Mouse (Mus musculus) forebrain, embryonic 11.5 days (tissue): ENCODE results near the gene Cd40. TPM values are rescaled to one million over a fixed set of nuclear protein-coding genes. Genes with fewer than 3 reads are reported as not detected.

Experiments used
- ATAC-seq: fragments of 200-750 bp; cut with Nextera tagmentation; replicated peaks from 2 replicates; pipeline ENCODE4 v1.8.0; 2017; ENCODE audit warnings: moderate TSS enrichment; ENCODE audit not compliant: low FRiP score
- DNase-seq: peaks from one replicate; pipeline ENCODE4 v3.0.0-alpha.2; 2017; ENCODE audit warnings: low spot score
- H3K27ac ChIP-seq: fragments of 300-500 bp; sonication (generic); 2 replicates; pipeline ENCODE4 v1.5.1; 2014; ENCODE audit warnings: low read depth, low read length
- H3K27me3 ChIP-seq: fragments of 300-500 bp; sonication (generic); 2 replicates; pipeline ENCODE4 v1.6.1; 2014; ENCODE audit warnings: mild to moderate bottlenecking, low read length, mixed read lengths; ENCODE audit not compliant: control insufficient read depth, insufficient read depth
- H3K36me3 ChIP-seq: fragments of 300-500 bp; sonication (generic); 2 replicates; pipeline ENCODE4 v1.6.1; 2014; ENCODE audit warnings: mild to moderate bottlenecking, low read length, moderate library complexity, mixed read lengths; ENCODE audit not compliant: control insufficient read depth, insufficient read depth
- H3K4me1 ChIP-seq: fragments of 300-500 bp; sonication (generic); replicated peaks from 2 replicates; pipeline ENCODE4 v1.6.1; 2014; ENCODE audit warnings: low read length, mixed read lengths; ENCODE audit not compliant: control insufficient read depth, insufficient read depth
- H3K4me2 ChIP-seq: fragments of 300-500 bp; sonication (generic); 2 replicates; pipeline ENCODE4 v1.6.1; 2014; ENCODE audit warnings: low read depth, mild to moderate bottlenecking, low read length, moderate library complexity, mixed read lengths; ENCODE audit not compliant: severe bottlenecking
- H3K4me3 ChIP-seq: fragments of 300-500 bp; sonication (generic); 2 replicates; pipeline ENCODE4 v1.5.1; 2014; ENCODE audit warnings: low read depth, low read length
- H3K9ac ChIP-seq: fragments of 300-500 bp; sonication (generic); 2 replicates; pipeline ENCODE4 v1.6.1; 2014; ENCODE audit warnings: low read length
- H3K9me3 ChIP-seq: fragments of 300-500 bp; sonication (generic); 2 replicates; pipeline ENCODE4 v1.6.1; 2016; ENCODE audit warnings: low read length, mixed read lengths; ENCODE audit not compliant: control insufficient read depth
- WGBS: fragments of 180-500 bp; shearing (Covaris S2); extraction: QIAGEN DNeasy Blood & Tissue Kit; methylation state at CpG from one replicate; pipeline ENCODE4 v1.1.7; 2014; 5-methylcytosine and 5-hydroxymethylcytosine counted together
- polyA plus RNA-seq: library from polyadenylated mRNA; unstranded; fragments of >200 nt; fragmentation: Nextera tagmentation; extraction: Ambion mirVana; gene quantifications from 2 replicates; pipeline ENCODE4 v1.2.1, GENCODE M21; 2014

Cd40 gene
- polyA plus RNA-seq, 1 experiment from 2014 or later = 4.2 TPM

DNA sequence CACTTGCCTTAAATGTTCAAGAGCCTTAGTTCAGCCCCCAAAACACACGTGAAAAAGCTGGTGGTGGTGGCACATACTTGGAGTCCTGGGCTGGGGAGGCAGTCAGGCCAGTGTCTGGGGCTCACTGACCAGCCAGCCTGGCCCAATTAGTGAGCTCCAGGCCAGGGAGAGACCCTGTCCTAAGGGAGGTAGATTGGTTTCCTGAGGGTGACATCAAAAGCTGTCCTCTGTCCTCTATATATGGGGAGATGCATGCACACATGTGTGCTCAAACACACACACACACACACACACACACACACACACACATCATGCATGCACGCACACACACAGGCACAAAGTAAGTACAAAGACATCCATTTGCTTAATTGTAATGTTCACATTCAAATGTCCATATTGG is 11.7 kb upstream of the Cd40 start:
- 0 out of 2 replicates have a peak, but pooled peaks cover 3% of the 10 kb centered on the region for H3K4me1 ChIP-seq
- no peak overlapping the region for H3K4me3 ChIP-seq
- H3K27ac ChIP-seq = no peak overlapping the region
- H3K27me3 ChIP-seq = no peaks in the 10 kb centered on the region
- H3K9me3 ChIP-seq = no peaks in the 10 kb centered on the region
- DNase-seq (peak; percentile 46), ATAC-seq (no peak; the same call in 1 of the 2 replicates)
- H3K4me2 ChIP-seq = no peak overlapping the region
- no peaks in the 10 kb centered on the region for H3K36me3 ChIP-seq
- 54% methylated on average over 2 of the region's 2 CpGs for WGBS
- H3K9ac ChIP-seq = no peak overlapping the region

DNA sequence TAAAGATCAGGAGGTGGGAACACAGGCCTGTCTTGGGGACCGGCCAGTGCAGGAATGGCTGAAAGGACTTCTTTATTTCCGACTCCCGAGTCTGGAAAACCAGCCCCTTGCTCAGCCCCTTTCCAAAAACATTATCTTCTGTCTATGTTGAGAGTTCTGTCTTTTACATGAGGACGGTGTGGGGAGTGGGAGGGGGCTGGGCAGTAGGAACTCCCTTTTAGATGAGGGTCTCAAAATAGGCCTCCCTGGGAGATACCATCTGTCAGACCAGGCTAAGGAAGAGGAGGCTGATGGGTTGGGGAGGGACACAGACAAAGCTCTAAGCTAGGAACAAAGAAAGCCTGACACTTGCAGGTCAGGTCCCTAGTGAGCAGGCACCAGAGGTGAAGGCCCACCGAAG is 6.4 kb upstream of the Cd40 start:
- H3K27me3 ChIP-seq = no peaks in the 10 kb centered on the region
- H3K4me2 ChIP-seq = no peak overlapping the region
- no peak overlapping the region for H3K27ac ChIP-seq
- DNase-seq (no peak), ATAC-seq (no peak)
- H3K4me1 ChIP-seq = peaks cover 4% of the 10 kb centered on the region; the same call in 1 of the 2 replicates
- no peaks in the 10 kb centered on the region for H3K36me3 ChIP-seq
- no peak overlapping the region for H3K9ac ChIP-seq
- H3K4me3 ChIP-seq = no peak overlapping the region
- H3K9me3 ChIP-seq = no peaks in the 10 kb centered on the region
- WGBS = 69% methylated on average over 5 of the region's 5 CpGs

DNA sequence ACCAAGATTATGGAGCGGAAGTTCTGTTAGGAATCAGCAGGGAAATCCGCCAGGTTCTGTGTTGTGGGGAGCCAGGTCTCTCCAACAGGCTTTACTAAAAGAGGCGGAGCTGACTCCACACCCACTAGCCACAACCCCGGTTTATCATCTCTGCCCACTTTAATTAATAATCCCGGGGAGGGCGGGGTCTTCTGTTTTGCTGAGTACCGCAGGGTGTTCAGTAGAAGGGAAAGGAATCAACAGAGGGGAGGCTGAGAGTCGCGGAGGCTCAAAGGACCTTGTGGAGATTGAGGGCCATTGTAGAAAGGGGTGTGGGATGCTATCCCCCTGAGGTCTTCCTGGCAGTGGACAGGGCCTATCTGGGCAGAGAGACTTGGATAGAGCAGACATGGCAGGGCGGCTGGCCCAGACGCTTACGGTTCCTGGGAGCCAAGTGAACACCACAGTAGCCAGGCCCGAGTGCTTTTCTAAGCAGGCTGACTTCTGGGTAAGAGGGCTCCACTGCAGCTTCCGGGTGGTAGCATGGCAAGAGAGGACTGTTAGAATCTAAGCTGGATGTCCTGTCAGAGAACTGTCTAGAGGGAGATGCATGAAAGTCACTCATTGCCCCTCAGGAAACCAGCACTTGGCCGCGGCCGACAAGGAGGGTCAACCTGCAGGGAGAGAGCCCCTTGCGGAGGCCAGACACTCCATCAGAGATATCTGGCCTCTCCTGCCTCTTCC is 4.4 kb upstream of the Cd40 start:
- no peak overlapping the region for H3K9ac ChIP-seq
- H3K4me1 ChIP-seq = peaks cover 8% of the 10 kb centered on the region
- H3K4me2 ChIP-seq = no peak overlapping the region
- ATAC-seq = no peak
- 68% methylated on average over 18 of the region's 18 CpGs for WGBS
- H3K9me3 ChIP-seq = no peaks in the 10 kb centered on the region
- H3K27me3 ChIP-seq = peaks cover 2% of the 10 kb centered on the region; the same call in 1 of the 2 replicates
- no peak overlapping the region for H3K4me3 ChIP-seq
- no peak overlapping the region for H3K27ac ChIP-seq
- DNase-seq = peak; percentile 47
- no peaks in the 10 kb centered on the region for H3K36me3 ChIP-seq

DNA sequence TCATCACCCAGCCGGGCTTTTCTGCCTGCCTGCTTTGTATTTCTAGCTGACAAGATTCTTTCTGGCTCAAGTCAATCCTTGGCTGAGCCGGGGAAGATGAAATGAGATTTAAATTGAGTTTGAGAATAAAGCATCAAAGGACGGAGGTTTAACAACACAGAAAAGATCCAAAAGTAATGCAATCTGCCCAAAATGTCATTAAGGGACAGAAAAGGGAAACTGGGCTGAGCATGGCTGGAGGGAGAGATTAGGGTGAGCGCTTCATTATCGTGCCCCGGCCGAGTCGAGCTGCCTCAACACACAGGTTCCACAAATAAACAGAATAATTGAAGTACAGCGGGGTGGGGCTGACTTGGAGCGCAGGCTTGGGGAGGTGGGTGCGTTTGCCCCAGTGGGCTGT is 3.9 kb upstream of the Cd40 start:
- Histone ChIP-seq H3K4me2 (no peak overlapping the region), H3K27me3 (peaks cover 6% of the 10 kb centered on the region), H3K36me3 (no peaks in the 10 kb centered on the region), H3K9me3 (no peaks in the 10 kb centered on the region), H3K9ac (no peak overlapping the region), H3K27ac (no peak overlapping the region), H3K4me3 (no peak overlapping the region), H3K4me1 (peaks cover 8% of the 10 kb centered on the region)
- 21% methylated on average over 11 of the region's 11 CpGs for WGBS
- ATAC-seq (no peak), DNase-seq (no peak)

DNA sequence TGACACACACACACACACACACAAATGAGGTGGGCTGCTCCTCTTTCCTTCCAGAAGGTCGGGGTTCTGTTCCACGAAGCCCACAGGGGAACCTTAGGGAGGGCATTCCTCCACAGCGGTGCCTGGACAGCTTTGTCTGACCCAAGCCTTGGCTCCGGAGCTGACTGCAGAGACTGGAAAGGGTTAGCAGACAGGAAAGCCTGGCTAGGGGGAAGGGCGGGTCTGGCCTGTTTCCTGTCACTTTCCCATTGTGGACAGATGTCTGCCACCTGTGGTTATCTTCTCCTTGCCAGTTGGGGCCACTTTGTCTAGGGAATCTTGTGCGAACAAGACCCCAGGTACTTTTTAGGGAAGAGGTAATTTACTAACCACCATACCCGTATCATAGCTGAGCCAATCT is 478 bp downstream of the Cd40 start:
- no peak for ATAC-seq
- Histone ChIP-seq H3K27me3 (peaks cover 7% of the 10 kb centered on the region), H3K27ac (no peak overlapping the region), H3K4me1 (peaks cover 8% of the 10 kb centered on the region), H3K36me3 (no peaks in the 10 kb centered on the region), H3K4me2 (peak overlapping the region; percentile 37), H3K9me3 (no peaks in the 10 kb centered on the region), H3K4me3 (no peak overlapping the region; the same call in 1 of the 2 replicates), H3K9ac (no peak overlapping the region)
- WGBS = 9% methylated on average over 7 of the region's 7 CpGs
- DNase-seq = no peak

DNA sequence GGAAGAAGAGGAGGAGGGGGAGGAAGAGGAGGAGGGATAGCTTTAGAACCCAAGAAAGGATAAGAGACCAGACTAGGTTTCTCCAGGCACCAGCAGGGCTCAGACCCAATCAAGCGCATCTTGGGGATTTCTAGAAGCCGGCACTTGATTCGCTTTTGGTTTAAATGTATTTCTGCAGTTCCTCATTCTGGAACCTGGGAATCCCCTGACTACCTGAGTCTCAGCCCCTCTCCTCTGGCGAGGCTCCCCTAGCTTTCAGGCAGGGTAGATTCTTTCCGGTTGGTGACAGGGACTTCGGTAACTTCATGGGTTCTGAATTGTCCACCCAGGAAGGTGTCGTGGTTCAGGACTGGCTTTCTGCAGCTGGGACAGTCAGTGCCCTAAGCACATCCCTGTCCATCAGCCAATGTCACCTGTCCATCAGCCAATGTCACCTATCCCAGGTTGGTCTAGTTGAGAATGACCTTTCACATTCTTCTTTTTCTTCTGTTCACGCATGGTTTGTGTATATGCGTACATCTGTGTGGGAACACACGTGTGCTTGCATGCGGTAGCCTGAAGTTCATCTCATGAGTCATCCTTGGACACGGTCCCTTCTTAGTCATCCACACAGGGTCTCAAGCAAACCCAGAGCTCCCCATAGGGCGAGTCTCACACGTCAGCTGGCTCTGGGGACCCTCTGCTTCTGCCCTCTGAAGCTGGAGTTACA is 1.1 kb downstream of the Cd40 start:
- no peak overlapping the region for H3K4me3 ChIP-seq
- no peaks in the 10 kb centered on the region for H3K36me3 ChIP-seq
- 80% methylated on average over 14 of the region's 14 CpGs for WGBS
- DNase-seq (no peak), ATAC-seq (no peak)
- H3K27ac ChIP-seq = no peak overlapping the region
- no peaks in the 10 kb centered on the region for H3K9me3 ChIP-seq
- peaks cover 7% of the 10 kb centered on the region for H3K4me1 ChIP-seq
- no peak overlapping the region for H3K4me2 ChIP-seq
- no peak overlapping the region for H3K9ac ChIP-seq
- H3K27me3 ChIP-seq = peaks cover 7% of the 10 kb centered on the region

DNA sequence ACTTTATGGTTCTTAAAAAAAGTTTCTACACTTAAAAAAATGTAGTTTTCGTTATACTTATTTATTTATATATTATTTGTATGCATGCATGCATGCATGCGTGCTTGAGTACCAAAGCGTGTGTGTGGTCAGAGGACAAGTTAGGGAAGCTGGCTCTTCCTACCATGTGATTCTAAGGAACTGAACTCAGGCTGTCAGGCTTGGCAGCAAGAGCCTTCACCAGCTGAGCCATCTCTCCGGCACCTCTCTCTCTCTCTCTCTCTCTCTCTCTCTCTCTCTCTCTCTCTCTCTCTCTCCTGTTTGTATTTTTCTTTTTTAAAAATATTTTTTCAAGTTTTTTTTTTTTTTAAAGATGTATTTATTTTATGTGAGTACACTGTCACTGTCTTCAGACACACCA is 4.5 kb downstream of the Cd40 start:
- ATAC-seq (no peak), DNase-seq (no peak)
- Histone ChIP-seq H3K27me3 (peaks cover 7% of the 10 kb centered on the region), H3K4me2 (no peak overlapping the region), H3K27ac (no peak overlapping the region), H3K4me3 (no peak overlapping the region), H3K4me1 (peaks cover 4% of the 10 kb centered on the region; the same call in 1 of the 2 replicates), H3K36me3 (no peaks in the 10 kb centered on the region), H3K9me3 (no peaks in the 10 kb centered on the region), H3K9ac (no peak overlapping the region)
- WGBS = 95% methylated on average over 4 of the region's 4 CpGs

DNA sequence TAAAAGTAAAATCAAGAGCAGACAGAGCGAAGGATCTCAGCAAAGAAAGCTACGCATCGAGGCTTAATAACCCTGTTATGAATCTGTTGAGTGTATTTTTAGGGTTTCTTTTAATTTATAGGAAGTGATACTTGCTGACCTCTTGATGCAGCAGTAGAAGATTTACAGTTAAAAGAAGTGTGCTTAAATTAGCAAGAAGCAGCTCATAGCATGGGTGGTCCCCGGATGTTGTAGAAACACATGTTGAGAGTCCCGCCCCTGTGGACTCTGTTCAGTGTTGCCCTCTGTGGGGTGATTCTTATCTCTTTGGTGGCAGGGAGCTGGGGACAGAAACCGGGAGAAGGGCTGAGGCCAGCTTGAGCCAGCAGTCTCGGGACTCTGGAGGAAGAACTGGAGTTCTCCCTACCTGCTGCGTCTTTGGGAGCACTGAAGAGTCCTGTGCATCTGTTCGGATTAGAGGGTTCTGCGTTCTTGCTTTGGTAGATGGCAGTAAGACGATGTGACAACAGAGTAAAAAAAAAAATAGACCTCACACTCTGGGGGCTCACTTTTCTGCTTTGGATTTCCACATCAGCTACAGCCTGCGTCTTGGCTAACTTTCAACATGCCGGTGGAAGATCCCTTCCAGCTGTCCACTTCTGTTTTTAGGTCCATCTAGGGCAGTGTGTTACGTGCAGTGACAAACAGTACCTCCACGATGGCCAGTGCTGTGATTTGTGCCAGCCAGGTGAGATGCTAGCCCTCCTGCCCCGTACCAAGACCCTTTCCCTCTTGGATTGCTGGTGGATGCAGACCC is 6.4 kb downstream of the Cd40 start:
- no peak overlapping the region for H3K27ac ChIP-seq
- H3K27me3 ChIP-seq = no peaks in the 10 kb centered on the region
- WGBS = 85% methylated on average over 16 of the region's 16 CpGs
- no peak for ATAC-seq
- DNase-seq = no peak
- H3K9me3 ChIP-seq = no peaks in the 10 kb centered on the region
- H3K36me3 ChIP-seq = no peaks in the 10 kb centered on the region
- H3K4me1 ChIP-seq = no peaks in the 10 kb centered on the region
- H3K4me3 ChIP-seq = no peak overlapping the region
- no peak overlapping the region for H3K4me2 ChIP-seq
- no peak overlapping the region for H3K9ac ChIP-seq
